Mouse (Mus musculus): ENCODE measurements around the gene P2ry12. TPM values are rescaled to one million over a fixed set of nuclear protein-coding genes. Genes with fewer than 3 reads are reported as not detected.

The P2ry12 gene
- polyA plus RNA-seq, 1 experiment from 2014 or later, result 1.9 TPM

- Histone ChIP-seq H3K27me3 (no peaks in the 10 kb centered on the region), H3K9me3 (no peaks in the 10 kb centered on the region), H3K4me3 (no peak overlapping the region), H3K9ac (no peak overlapping the region), H3K36me3 (no peaks in the 10 kb centered on the region), H3K4me1 (peaks cover 25% of the 10 kb centered on the region), H3K27ac (no peak overlapping the region), H3K4me2 (replicated peaks) (no peak overlapping the region)
- WGBS, result 36% methylated on average over 11 of the region's 11 CpGs
- ATAC-seq (ENCODE audit: low FRiP score, low read depth), result 0 out of 2 replicates have a peak, but pooled peaks have one; percentile 37
These were observed 57.8 kb downstream of the P2ry12 start for GRCm38 (mm10) chr3:59204719-59205503.

DNA sequence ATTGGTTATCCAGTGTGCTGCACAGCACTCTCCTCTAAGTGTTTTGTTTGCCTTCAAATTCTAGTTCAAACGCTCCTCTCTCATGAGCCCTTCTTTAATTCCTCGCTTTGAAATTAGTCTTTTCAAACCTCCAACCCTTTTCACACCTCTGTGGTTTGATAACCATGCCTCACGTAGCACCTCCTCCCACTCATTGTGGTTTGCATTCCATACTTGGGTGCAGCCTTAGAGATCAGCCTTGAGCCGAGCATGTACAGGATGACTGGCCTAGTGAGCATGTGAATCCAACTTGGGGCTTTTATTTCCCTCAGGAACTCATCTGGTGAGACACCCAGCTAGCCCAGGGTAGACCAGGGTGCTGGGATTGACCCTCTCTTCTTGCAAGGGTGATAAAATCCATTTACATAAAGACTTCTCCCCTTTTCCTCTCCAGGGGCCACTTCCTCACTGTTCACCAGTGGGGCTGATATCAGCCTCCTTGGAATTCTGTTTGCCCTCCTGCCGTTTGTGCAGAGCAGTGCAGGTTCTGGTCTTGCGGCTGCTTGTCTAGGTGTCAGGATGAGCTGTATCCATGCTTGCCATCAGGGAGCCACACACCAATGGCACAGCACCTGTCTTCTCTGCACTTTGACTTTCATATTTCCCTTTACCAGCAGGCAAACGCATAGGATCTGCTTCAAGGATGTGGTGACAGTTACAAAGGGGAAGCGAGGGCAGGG is 58.7 kb downstream of the P2ry12 start:
- Histone ChIP-seq H3K9ac (no peak overlapping the region), H3K36me3 (no peaks in the 10 kb centered on the region), H3K27me3 (no peaks in the 10 kb centered on the region), H3K9me3 (no peaks in the 10 kb centered on the region), H3K27ac (no peak overlapping the region), H3K4me2 (replicated peaks) (no peak overlapping the region), H3K4me1 (peaks cover 25% of the 10 kb centered on the region), H3K4me3 (no peak overlapping the region)
- 75% methylated on average over 8 of the region's 8 CpGs for WGBS
- ATAC-seq (ENCODE audit: low FRiP score, low read depth), result no peak

DNA sequence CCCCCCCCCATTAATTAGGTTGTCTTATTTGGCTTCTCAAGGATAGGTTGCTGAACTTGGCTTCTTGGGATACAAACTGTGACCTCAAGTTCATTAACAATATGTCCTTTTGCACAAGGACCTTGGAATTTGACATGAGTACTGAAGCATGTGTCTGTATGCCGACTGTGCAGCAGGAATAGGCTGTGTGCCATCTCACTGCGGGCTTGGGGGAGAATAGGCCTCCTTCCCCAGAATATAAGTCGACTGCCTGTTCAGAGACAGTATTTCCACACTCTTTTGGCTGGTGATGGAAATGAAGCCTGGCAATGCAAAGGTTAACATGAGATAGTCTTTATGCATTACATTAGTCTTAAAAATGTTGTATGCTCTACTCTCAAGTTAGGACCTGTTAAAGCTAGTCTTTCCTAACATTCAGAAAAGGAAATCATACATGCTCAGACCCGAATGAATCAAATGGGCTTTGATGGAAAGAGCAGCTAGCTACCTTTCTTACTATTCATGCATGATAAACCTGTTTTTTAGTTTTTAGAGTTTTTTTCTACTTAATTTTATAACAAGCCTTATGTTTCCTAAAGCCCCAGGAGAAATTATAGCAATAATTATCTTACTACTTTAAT is 65.2 kb downstream of the P2ry12 start:
- no peak overlapping the region for H3K9ac ChIP-seq
- no peaks in the 10 kb centered on the region for H3K4me1 ChIP-seq
- no peak for ATAC-seq (ENCODE audit: low FRiP score, low read depth)
- WGBS, result 78% methylated on average over 4 of the region's 4 CpGs
- no peaks in the 10 kb centered on the region for H3K27me3 ChIP-seq
- H3K27ac ChIP-seq, result no peak overlapping the region
- H3K9me3 ChIP-seq, result no peaks in the 10 kb centered on the region
- H3K4me2 ChIP-seq (replicated peaks), result no peak overlapping the region
- no peaks in the 10 kb centered on the region for H3K36me3 ChIP-seq
- H3K4me3 ChIP-seq, result no peak overlapping the region

DNA sequence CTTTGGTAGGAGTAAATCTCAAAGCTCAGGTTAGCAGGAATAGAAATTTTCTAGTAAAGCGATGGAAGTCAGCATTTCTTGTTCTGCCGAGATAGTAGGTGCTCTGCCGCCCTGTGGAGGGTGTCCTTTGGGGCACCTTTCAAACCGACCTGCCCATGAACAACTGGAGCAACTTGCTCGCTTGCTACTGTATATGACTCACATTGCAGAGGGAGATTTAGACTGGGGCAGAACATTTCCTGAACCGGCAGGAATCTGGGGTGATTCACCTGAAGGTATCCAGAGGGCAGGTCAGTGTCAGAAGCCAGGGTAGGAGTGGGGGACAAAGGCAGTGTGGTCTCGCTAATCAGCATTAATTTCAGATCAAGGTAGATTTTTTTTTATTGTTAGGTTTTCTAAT is 67.7 kb downstream of the P2ry12 start, which contains the start of gene Gpr87:
TSS of gene Gpr87 (minus strand) at position 167 of the 400 bp plus-strand sequence.
- no peak within 1 kb of the TSS for H3K4me2 ChIP-seq (replicated peaks)
- H3K9me3 ChIP-seq, result no peaks in the 10 kb centered on the region
- H3K36me3 ChIP-seq, result no peaks in the 10 kb centered on the region
- no peak for ATAC-seq (ENCODE audit: low FRiP score, low read depth)
- WGBS, result 84% methylated on average over 7 of the region's 7 CpGs
- no peaks in the 10 kb centered on the region for H3K4me1 ChIP-seq
- H3K27me3 ChIP-seq, result no peaks in the 10 kb centered on the region
- no peak within 1 kb of the TSS for H3K27ac ChIP-seq
- H3K4me3 ChIP-seq, result no peak within 1 kb of the TSS
- no peak within 1 kb of the TSS for H3K9ac ChIP-seq

GRCm38 (mm10) chr3:59194099-59194498 is 68.6 kb downstream of the P2ry12 start:
- no peak overlapping the region for H3K4me3 ChIP-seq
- H3K36me3 ChIP-seq, result no peaks in the 10 kb centered on the region
- H3K9ac ChIP-seq, result no peak overlapping the region
- no peaks in the 10 kb centered on the region for H3K9me3 ChIP-seq
- 82% methylated on average over 7 of the region's 7 CpGs for WGBS
- no peak overlapping the region for H3K4me2 ChIP-seq (replicated peaks)
- no peaks in the 10 kb centered on the region for H3K27me3 ChIP-seq
- no peak overlapping the region for H3K27ac ChIP-seq
- no peak for ATAC-seq (ENCODE audit: low FRiP score, low read depth)
- no peaks in the 10 kb centered on the region for H3K4me1 ChIP-seq

DNA sequence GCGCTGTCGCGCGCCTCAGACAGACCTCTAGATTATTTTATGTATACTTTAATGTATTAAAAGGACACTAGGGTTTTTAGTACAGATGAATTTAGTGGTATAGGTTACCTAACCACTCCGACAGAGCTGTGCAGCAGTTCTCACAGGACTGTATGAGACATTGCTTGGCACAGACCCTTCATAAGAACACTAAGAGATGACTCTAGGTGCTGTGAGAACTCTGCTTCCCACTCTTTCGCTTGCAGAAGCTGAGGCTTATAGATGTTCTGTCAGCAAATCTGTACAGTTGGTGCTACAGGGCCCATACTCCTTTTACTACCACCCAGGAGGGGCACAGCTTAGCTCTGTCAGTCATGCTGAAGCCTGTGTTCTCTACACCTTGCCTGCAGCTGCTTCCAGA is 71.0 kb downstream of the P2ry12 start:
- Histone ChIP-seq H3K27ac (no peak overlapping the region), H3K4me3 (no peak overlapping the region), H3K4me1 (no peaks in the 10 kb centered on the region), H3K9me3 (no peaks in the 10 kb centered on the region), H3K4me2 (replicated peaks) (no peak overlapping the region), H3K9ac (no peak overlapping the region), H3K36me3 (no peaks in the 10 kb centered on the region), H3K27me3 (no peaks in the 10 kb centered on the region)
- no peak for ATAC-seq (ENCODE audit: low FRiP score, low read depth)
- 92% methylated on average over 6 of the region's 6 CpGs for WGBS

- no peak overlapping the region for H3K27ac ChIP-seq
- no peak overlapping the region for H3K4me3 ChIP-seq
- H3K4me2 ChIP-seq (replicated peaks), result no peak overlapping the region
- no peak for ATAC-seq (ENCODE audit: low FRiP score, low read depth)
- H3K27me3 ChIP-seq, result no peaks in the 10 kb centered on the region
- no peaks in the 10 kb centered on the region for H3K36me3 ChIP-seq
- H3K9me3 ChIP-seq, result no peaks in the 10 kb centered on the region
- WGBS, result 78% methylated on average over 4 of the region's 4 CpGs
- no peak overlapping the region for H3K9ac ChIP-seq
- no peaks in the 10 kb centered on the region for H3K4me1 ChIP-seq
These were observed 75.3 kb downstream of the P2ry12 start for GRCm38 (mm10) chr3:59187336-59187735.

- Histone ChIP-seq H3K4me3 (no peak overlapping the region), H3K4me1 (no peaks in the 10 kb centered on the region), H3K9ac (no peak overlapping the region), H3K9me3 (no peaks in the 10 kb centered on the region), H3K27ac (no peak overlapping the region), H3K36me3 (no peaks in the 10 kb centered on the region), H3K27me3 (no peaks in the 10 kb centered on the region), H3K4me2 (replicated peaks) (no peak overlapping the region)
- no peak for ATAC-seq (ENCODE audit: low FRiP score, low read depth)
- WGBS, result 88% methylated on average over 4 of the region's 4 CpGs
These were observed 77.0 kb downstream of the P2ry12 start for GRCm38 (mm10) chr3:59185662-59186061.

GRCm38 (mm10) chr3:59182129-59182528 is 80.5 kb downstream of the P2ry12 start:
- H3K27me3 ChIP-seq, result no peaks in the 10 kb centered on the region
- no peak overlapping the region for H3K27ac ChIP-seq

GRCm38 (mm10) chr3:59181134-59181533 is 81.5 kb downstream of the P2ry12 start:
- Histone ChIP-seq H3K4me3 (no peak overlapping the region), H3K9ac (no peak overlapping the region), H3K27me3 (no peaks in the 10 kb centered on the region), H3K9me3 (no peaks in the 10 kb centered on the region), H3K4me2 (replicated peaks) (no peak overlapping the region), H3K27ac (no peak overlapping the region), H3K4me1 (no peaks in the 10 kb centered on the region), H3K36me3 (no peaks in the 10 kb centered on the region)
- no peak for ATAC-seq (ENCODE audit: low FRiP score, low read depth)
- WGBS, result 58% methylated on average over 5 of the region's 5 CpGs

More at GRCm38 (mm10) chr3:59182129-59182528, 80.5 kb downstream of the P2ry12 start:
- ATAC-seq (ENCODE audit: low FRiP score, low read depth), result no peak
- no peaks in the 10 kb centered on the region for H3K4me1 ChIP-seq
- no peaks in the 10 kb centered on the region for H3K9me3 ChIP-seq
- H3K4me2 ChIP-seq (replicated peaks), result no peak overlapping the region
- no peak overlapping the region for H3K9ac ChIP-seq
- H3K36me3 ChIP-seq, result no peaks in the 10 kb centered on the region
- no peak overlapping the region for H3K4me3 ChIP-seq

GRCm38 (mm10) chr3:59176871-59177270 is 85.8 kb downstream of the P2ry12 start:
- no peak overlapping the region for H3K4me3 ChIP-seq
- no peaks in the 10 kb centered on the region for H3K36me3 ChIP-seq
- no peak overlapping the region for H3K9ac ChIP-seq
- H3K4me2 ChIP-seq (replicated peaks), result no peak overlapping the region
- H3K9me3 ChIP-seq, result no peaks in the 10 kb centered on the region
- no peaks in the 10 kb centered on the region for H3K27me3 ChIP-seq
- H3K4me1 ChIP-seq, result no peaks in the 10 kb centered on the region
- ATAC-seq (ENCODE audit: low FRiP score, low read depth), result no peak
- no peak overlapping the region for H3K27ac ChIP-seq
- 78% methylated on average over 5 of the region's 5 CpGs for WGBS

DNA sequence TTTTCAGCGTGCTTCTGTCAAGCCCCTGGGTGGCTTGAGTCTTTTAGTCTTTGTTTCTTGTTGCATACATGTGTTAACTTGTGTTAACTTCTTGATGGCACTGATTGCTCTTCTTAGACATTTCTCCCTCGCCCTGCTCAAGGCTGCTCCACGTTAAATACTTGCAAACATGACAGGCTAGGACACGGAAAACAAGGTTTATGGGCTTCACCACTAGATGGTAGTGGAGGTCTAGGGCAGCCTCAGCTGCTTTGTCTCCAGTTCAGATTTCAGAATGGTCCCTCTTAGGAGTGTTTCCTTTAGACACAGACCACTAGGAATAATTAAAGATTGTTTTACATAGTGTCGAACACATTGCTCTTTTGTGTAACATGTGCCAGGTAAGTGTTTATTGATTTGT is 87.4 kb downstream of the P2ry12 start:
- H3K4me1 ChIP-seq, result no peaks in the 10 kb centered on the region
- H3K4me2 ChIP-seq (replicated peaks), result no peak overlapping the region
- no peaks in the 10 kb centered on the region for H3K36me3 ChIP-seq
- H3K27me3 ChIP-seq, result no peaks in the 10 kb centered on the region
- H3K9ac ChIP-seq, result no peak overlapping the region
- no peak overlapping the region for H3K27ac ChIP-seq
- H3K4me3 ChIP-seq, result no peak overlapping the region
- no peaks in the 10 kb centered on the region for H3K9me3 ChIP-seq
- ATAC-seq (ENCODE audit: low FRiP score, low read depth), result peak; percentile 64; the same call in 1 of the 2 replicates
- 28% methylated on average over 5 of the region's 5 CpGs for WGBS

Measured in limb, embryonic 13.5 days (tissue).